Mouse (Mus musculus) megakaryocyte, adult 5-6 weeks (primary cell): ENCODE measurements at regions not wholly inside any gene's neighbourhood (a gene's known extent, or its start where the extent isn't known, plus 50 kb on each side); places are given as distances from the start of the nearest gene placed in this dataset.

ENCODE experiments used
- ATAC-seq: 2 replicates; pipeline ENCODE4 v1.8.0; 2016; ENCODE audit warnings: mild to moderate bottlenecking, inconsistent platforms; ENCODE audit not compliant: poor library complexity, severe bottlenecking

DNA sequence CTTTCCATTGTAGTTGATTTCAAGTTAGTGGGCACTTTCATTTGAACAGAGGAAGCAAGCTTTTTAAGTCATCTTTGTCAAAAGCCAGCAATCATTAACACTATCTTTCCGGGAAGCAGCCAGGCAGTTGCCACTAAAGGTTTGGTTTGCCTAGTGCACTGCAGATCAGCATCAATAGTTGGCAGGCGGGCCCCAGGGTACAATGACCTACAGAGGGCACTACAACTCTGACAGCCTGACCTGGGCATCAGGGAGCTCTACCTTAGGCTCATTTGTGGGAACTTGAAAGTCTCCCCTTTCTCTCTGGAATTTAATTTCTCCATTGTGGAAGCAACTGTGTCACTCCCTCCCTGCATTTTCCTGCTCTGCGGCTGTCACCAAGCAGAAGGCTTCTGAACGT, 412.6 kb upstream of the Sall1 start:
- ATAC-seq: no peak

DNA sequence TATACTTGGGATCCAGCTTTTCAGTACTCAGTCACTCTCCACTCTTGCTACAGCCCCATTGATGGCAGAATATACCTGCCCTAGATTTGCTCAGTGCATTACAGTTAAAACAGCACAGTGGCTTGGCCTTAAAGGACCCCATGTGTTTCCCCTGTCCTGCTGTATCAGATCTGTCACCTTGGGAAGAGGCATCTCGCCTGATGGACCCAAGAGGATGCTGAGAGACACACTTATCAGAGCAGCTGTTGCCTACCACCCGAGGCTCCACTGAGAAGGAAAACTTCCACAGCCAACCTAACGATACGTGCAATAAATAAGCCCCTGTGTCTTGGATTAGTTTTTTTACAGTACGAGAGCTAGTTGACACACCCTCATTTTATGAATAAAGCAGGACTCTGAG, 411.8 kb upstream of the Sall1 start:
- ATAC-seq: no peak

DNA sequence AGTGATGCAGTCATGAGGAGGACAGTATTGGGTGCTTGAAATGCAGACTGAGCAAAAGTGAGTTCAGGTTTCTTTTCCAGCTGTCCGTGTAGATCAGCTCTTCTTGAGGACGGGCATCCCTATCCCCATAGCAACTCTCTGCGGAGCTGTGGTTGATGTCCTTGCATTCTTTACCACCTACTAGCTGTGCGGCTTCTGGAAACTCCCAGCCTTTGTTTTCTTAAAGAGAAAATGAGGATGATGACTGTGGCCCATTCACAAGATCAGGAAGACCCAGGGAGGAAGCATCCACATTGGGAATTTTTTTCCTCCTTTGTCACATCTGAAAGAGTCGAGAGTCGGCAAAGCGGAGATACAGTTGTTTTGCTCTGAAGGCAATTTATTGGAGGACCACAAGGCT, 410.2 kb upstream of the Sall1 start:
- no peak for ATAC-seq

DNA sequence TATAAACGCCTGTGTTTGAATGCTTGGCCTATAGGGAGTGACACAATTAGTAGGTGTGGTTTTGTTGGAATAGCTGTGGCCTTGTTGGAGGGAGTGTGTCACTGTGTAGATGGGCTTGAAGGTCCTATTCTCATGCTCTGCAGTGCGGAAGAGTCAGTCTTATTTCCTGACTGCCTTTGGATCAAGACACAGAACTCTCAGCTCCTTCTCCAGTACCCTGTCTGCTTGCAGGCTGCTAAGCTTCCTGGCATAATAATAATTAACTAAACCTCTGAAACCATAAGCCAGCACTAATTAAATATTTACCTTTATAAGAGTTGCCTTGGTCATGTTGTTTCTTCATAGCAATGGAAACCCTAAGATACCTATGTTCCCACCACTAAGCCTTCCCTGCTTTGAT, 409.8 kb upstream of the Sall1 start:
- no peak for ATAC-seq

DNA sequence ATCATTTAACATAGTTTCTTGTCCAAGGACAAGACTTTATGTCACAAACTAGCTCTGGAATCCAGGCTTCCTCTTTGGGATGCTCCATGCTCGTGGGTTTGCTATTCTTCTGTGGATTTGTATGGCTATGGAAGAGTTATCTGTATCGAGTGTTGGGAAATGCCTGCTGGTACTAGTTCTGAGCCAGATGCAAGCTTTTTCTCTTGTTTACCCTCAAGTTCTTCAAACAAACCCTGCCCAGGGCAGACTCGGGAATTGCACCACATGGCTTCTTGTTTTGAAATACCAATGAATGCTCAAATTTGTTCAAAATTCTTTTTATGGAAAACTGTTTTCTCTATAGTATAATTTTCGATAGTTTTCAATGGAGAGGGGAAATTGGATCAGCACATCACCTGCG, 400.5 kb upstream of the Sall1 start:
- ATAC-seq: no peak

DNA sequence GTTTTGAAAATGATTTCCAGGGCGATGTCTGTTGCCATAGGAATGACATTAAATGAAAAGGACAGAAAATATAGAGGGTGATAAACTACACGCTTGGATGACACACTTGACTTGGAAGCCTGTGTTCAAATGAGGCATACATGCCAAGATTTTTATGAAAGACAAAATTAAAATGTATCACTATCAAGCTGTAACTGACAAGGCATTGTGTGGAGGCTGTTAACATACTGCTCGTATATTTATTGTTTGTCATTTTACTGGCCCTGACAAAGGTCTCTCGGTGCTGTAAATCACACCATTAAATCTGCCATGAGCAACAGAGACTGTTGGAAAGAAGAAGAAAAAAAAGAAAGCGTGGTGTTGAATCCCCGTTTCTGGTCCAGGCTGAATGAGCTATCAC, 395.3 kb upstream of the Sall1 start:
- ATAC-seq: no peak

DNA sequence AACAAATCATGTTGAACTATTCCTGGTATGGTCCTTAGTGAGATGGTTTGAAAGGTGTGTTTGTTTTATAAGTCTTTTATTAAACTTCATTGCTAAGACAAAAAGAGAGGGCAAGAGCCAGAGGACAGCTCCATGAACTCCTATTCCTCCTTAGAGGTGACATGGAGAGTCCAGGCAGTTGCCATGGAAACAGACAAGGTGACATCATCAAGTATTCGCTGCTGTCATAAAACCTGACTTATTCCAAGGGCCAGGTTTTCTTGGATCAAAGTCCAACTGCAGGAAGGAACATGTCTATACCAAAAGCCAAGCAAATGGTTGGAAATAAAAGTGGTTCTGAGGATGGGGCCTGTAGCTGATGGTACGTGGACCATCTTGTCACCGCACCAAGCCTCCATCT, 383.0 kb upstream of the Sall1 start:
- no peak for ATAC-seq

GRCm38 (mm10) chr8:89415287-89415686, 371.3 kb upstream of the Sall1 start:
- ATAC-seq: no peak

DNA sequence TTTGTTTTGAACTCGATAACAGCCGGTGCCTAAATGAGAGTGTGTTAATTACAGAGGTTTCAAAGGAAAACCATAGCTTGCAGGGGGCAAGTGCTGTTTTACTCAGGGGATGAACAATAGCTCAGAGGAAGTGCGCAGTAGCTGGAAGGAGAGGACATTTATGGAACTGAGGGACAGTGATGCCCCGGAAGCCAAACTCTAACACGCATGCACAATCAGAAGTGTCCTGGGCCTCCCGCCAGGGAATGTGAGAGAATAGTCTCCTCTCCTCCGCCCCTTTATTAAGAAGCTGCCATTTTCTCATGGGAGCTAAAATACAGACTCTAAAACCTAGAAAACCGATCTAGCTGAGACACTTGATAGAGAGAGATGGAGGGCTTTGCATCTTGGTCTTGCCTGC, 368.5 kb upstream of the Sall1 start:
- ATAC-seq: no peak

DNA sequence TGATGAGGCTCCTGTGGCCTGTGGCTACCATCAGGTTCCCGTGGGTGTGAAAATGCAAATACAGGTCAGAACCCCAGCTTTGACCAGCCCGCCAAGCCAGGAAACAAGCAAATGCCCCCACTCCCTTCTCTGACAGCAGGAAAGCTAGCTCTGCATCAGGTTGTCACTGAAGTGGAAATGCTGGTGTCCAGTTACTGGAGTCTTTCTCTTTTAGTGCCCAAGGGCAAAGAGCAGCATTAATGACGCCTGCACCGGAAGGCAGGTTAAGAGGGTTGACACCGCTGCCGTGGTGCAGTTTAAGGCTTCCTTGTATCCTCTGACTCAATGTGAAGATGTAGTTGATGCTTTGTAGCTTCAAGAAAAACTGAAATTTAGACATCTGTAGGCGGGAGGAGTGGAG, 368.1 kb upstream of the Sall1 start:
- ATAC-seq: no peak

DNA sequence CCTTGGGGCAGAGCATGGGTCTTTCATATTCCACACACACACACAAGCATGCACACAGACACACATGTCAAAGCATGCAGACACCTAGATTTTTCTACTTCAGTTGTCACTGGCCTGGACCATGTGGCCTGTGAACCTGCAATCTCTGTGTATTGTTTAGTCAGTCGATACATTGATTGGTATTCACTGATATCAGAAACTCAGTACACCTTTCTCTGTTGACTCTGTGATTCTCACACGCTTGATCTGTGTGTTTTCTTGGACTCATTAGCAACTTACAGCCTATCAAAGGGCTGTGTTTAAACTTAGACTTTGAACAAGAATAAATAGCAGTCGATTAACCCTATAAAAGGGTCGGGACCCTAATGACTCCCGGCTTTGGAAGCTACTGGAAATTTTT, 362.7 kb upstream of the Sall1 start:
- ATAC-seq: no peak

DNA sequence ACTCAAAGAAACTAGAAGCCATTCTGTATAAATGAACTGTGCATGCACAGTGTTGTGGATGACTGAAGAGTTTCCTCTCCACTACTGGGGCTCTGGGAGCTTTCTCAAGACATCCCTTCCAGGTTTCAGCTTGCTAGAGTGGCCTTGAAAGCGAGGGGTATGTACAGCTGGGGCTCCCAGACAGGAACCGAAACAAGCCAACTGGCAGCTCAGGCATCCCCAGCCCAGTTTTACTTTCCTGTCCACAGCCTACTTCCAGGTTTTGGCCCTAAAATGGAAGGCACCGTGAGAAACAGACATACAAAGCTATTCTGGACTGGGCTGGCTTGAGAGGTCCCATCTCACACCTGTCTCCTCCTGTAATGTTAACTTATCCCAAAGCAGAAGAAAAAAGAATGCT, 360.3 kb upstream of the Sall1 start:
- ATAC-seq: no peak

DNA sequence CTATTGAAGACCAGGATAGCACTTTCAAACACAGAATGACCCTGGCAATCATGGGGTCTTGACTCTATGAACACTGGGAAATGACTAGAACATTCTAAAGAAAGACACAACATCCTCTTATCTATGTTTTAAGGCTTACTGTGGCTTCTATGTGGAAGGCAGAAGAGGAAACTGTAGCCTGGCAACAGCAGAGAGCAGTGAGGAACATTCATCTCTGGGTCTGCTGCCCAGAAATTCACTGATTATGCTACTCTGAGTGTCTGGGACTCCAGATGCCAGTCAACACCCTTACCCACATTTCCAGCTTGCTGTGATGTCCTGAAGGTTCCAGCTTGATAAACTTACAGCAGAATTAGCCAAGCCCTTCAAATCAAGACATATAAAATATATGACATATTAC, 352.7 kb upstream of the Sall1 start:
- no peak for ATAC-seq

DNA sequence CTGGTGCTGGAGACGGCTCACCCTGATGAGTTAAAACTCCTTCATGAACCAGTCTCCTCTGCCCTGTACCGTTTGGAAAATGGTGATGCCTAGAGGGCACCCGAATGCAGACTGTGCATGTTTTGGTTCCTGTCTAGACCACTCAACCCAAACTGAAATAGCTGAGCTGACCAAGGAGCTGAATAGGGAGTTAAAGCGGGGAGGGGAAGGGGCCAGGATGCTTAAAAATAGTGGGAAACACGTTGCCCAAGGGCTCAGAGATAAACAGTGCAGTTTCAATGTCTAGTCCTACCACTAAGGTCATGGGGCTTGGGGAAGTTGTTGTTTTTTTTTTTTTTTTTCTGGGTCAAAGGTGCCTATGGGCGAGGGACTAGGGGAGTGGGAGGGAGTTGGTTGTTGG, 348.8 kb upstream of the Sall1 start:
- no peak for ATAC-seq

GRCm38 (mm10) chr8:89388761-89389160, 344.8 kb upstream of the Sall1 start:
- no peak for ATAC-seq

- ATAC-seq: no peak
These were observed 343.3 kb upstream of the Sall1 start for GRCm38 (mm10) chr8:89387295-89387694.

DNA sequence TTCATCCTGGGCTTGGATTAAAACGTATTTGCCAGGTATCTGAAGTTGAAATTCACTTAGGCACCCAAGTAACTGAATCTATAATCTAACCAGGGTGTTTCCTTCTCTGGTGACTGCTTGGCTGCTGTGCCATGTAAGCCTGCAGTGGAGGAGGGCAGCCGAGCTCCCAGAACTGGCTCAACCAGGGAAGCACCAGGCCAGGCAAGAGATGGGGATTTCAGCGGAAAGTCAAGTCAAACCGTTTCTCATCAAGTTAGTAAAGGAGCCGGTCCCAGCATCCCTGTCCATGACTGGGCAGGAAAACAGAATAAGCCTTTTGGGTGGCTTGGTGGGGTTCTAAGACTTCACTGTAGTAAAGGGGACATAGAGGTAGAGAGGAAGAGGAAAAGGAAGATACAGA, 341.1 kb upstream of the Sall1 start:
- no peak for ATAC-seq

GRCm38 (mm10) chr8:89383781-89384180, 339.8 kb upstream of the Sall1 start:
- no peak for ATAC-seq

- ATAC-seq: no peak
These were observed 338.8 kb upstream of the Sall1 start for GRCm38 (mm10) chr8:89382538-89383380.

DNA sequence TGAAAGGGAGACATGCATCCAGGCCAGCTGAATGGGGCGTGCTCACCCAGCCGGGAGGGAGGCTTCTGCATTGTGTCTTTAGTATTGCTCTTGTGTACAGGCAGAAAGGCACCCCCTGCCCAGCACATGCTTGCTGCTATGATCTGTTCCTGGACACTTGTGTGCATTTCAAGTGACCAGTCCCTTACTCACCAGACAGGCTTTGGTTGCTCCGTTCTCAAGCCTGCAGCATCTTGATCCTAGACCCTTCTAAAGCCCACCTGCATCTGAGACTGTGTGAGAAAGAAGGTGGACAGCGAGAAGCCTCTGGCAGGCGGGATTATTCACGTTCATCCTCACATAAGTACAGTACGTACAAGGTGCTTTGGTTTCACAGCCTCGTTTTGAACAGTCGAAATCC, 336.5 kb upstream of the Sall1 start:
- no peak for ATAC-seq

DNA sequence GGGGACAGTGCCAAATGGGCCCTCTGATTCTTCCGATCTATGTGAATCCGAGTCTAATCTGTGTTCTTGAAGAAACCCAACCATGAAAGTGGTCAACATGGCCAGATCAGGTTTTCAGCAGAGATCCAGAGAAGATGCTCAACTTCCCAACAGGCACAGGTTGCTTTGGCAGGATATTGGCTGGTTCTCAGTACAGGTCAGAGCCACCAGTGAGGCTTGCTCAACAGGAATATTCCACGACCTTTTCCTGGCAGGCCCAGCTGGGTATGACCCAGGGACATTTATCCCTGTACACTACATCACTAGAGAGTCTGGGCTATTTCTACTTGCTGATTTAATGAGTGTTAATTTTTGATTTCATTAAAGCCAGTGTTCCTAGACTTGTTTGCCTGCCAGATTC, 328.8 kb upstream of the Sall1 start:
- no peak for ATAC-seq

GRCm38 (mm10) chr8:89371773-89372132, 327.8 kb upstream of the Sall1 start:
- ATAC-seq: no peak
